Mouse (Mus musculus): ENCODE measurements around the gene A630073D07Rik. TPM values are rescaled to one million over a fixed set of nuclear protein-coding genes. Genes with fewer than 3 reads are reported as not detected.
"Not testable (repeated sequence)": the region's sequence is repeated elsewhere in the genome, so short reads cannot be mapped to it uniquely, and the experiment has no call there.

Gene A630073D07Rik
- total RNA-seq (2012; rRNA removed) = not detected in 2 replicates
- not detected in 2 replicates for total RNA-seq (2014; rRNA removed)
- polyA plus RNA-seq (2012; ENCODE audit: insufficient read length, low read depth) = not detected in 2 replicates

DNA sequence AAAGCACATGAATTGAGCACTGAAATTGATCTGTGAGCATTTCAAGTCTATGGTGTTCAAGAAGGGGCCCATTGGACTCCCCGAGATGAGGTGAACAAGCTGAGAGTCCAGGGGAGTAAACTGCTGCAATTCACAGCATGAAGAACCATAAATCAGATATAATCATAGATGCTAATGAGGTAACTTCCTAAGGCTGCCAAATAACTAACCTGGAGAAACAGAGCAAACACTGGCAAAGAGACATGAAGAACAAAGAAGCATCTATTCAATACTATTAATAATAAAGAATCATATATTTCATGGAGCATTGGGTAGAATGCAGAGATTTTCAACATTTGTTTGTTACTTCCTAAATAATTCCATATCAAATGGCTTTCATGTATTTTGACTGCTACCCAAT, at the start of gene A630073D07Rik:
TSS of gene A630073D07Rik (minus strand) at position 101 of the 400 bp plus-strand sequence.
- Histone ChIP-seq H3K9ac (ENCODE audit: insufficient read depth, low read depth) (no peak within 1 kb of the TSS), H3K9me3 (replicated peaks; ENCODE audit: low read length) (peaks cover under 1% of the 10 kb centered on the region), H3K4me2 (ENCODE audit: insufficient read depth, low read depth, poor library complexity, severe bottlenecking) (no peak within 1 kb of the TSS), H3K36me3 (replicated peaks in 1 of 2; ENCODE audit: control insufficient read depth in 1 of 2, insufficient read depth in 1 of 2, low read length in 1 of 2) (no peaks in the 10 kb centered on the region), H3K27me3 (replicated peaks) (no peaks in the 10 kb centered on the region), H3K27ac (ENCODE audit: insufficient read depth, low read depth) (no peak within 1 kb of the TSS), H3K4me3 (replicated peaks in 1 of 3; ENCODE audit: low read depth in 2 of 3, low read length in 2 of 3, poor library complexity in 1 of 3) (no peak within 1 kb of the TSS), H3K79me2 (replicated peaks; ENCODE audit: control insufficient read depth, extremely low read depth, insufficient read depth, poor library complexity, severe bottlenecking) (no peaks in the 10 kb centered on the region), H3K4me1 (ENCODE audit: control insufficient read depth in 1 of 2, insufficient read depth in 2 of 2) (no peaks in the 10 kb centered on the region)
- DNase-seq (ENCODE audit: extremely low read depth) = no peak
- TF ChIP-seq CHD2 (IDR thresholded peaks at IDR 0.05; ENCODE audit: low read length) (no peak), POLR2A (IDR thresholded peaks at IDR 0.05; ENCODE audit: low read depth, low read length) (no peak), BHLHE40 (IDR thresholded peaks at IDR 0.05; ENCODE audit: low read depth, low read length) (no peak), TCF12 (IDR thresholded peaks at IDR 0.05; ENCODE audit: low read depth, low read length) (no peak), HCFC1 (IDR thresholded peaks at IDR 0.05; ENCODE audit: low read depth, low read length) (no peak), UBTF (IDR thresholded peaks at IDR 0.05; ENCODE audit: low read depth, low read length) (no peak), MAFK (IDR thresholded peaks at IDR 0.05; ENCODE audit: insufficient replicate concordance, low read length) (no peak), MXI1 (IDR thresholded peaks at IDR 0.05; ENCODE audit: low read depth, low read length) (no peak)
- dilution Hi-C loops (cut with MboI; ENCODE audit: extremely low pct_ligation_motif_present, extremely low pct_unique_long_range_greater_than_20kb, low sequenced_read_pairs) = no loop called here
- in situ Hi-C loops (cut with MboI; ENCODE audit: low pct_ligation_motif_present, low pct_unique_long_range_greater_than_20kb, low sequenced_read_pairs) = no loop called here

DNA sequence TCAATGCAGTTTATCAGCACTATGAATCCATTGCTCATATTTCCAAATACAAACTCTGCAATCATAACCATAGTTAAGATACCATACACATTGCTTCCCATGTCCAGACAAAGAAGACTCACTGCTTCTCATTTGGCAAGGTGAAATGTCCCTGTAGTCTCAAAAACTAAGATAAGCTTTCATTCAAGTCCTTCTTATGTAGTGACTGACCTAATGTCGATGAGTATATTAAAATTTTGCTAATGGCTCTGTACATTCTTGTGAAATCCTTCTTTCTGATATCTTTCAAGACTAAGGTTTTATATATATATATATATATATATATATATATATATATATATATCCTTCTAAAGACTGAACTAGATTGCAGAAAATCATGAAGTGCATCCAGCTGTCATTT, 49.6 kb upstream of the A630073D07Rik start, which contains the start of gene Tas2r121:
TSS of gene Tas2r121 (minus strand) at position 101 of the 400 bp plus-strand sequence.
- Histone ChIP-seq H3K9ac (ENCODE audit: insufficient read depth, low read depth) (no peak within 1 kb of the TSS), H3K4me3 (replicated peaks in 1 of 3; ENCODE audit: low read depth in 2 of 3, low read length in 2 of 3, poor library complexity in 1 of 3) (no peak within 1 kb of the TSS), H3K9me3 (replicated peaks; ENCODE audit: low read length) (peaks cover 9% of the 10 kb centered on the region), H3K4me1 (ENCODE audit: control insufficient read depth in 1 of 2, insufficient read depth in 2 of 2) (no peaks in the 10 kb centered on the region), H3K79me2 (replicated peaks; ENCODE audit: control insufficient read depth, extremely low read depth, insufficient read depth, poor library complexity, severe bottlenecking) (no peaks in the 10 kb centered on the region), H3K27ac (ENCODE audit: insufficient read depth, low read depth) (no peak within 1 kb of the TSS), H3K4me2 (ENCODE audit: insufficient read depth, low read depth, poor library complexity, severe bottlenecking) (no peak within 1 kb of the TSS), H3K36me3 (replicated peaks in 1 of 2; ENCODE audit: control insufficient read depth in 1 of 2, insufficient read depth in 1 of 2, low read length in 1 of 2) (no peaks in the 10 kb centered on the region), H3K27me3 (replicated peaks) (no peaks in the 10 kb centered on the region)
- no peak for TF ChIP-seq HCFC1 (IDR thresholded peaks at IDR 0.05; ENCODE audit: low read depth, low read length)
- dilution Hi-C loops (cut with MboI; ENCODE audit: extremely low pct_ligation_motif_present, extremely low pct_unique_long_range_greater_than_20kb, low sequenced_read_pairs) (no loop called here), in situ Hi-C loops (cut with MboI; ENCODE audit: low pct_ligation_motif_present, low pct_unique_long_range_greater_than_20kb, low sequenced_read_pairs) (no loop called here)
- no peak for DNase-seq (ENCODE audit: extremely low read depth)

DNA sequence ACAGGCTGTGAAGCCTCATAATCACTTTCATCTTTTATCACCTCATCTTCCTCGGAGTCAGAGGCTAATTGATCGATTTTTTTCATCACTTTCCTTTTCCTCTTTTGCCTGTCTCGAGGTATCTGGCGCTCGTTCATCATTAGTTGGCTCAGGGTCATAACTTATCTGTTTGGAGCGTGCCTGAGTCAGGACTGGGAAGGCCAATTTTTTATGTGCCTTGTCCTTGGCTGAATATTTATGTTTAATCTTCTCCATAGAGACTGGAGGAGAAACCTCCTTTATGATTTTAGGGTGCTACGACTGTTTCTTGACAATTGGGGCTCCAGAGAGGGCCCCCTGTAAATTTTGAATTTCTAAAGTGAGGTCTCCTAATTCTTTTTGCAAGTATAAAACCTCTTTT, 40.3 kb upstream of the A630073D07Rik start:
- H3K27me3 ChIP-seq (replicated peaks); H3K79me2 ChIP-seq (replicated peaks; ENCODE audit: control insufficient read depth, extremely low read depth, insufficient read depth, poor library complexity, severe bottlenecking); H3K4me3 ChIP-seq (replicated peaks in 1 of 3; ENCODE audit: low read depth in 2 of 3, low read length in 2 of 3, poor library complexity in 1 of 3); H3K9me3 ChIP-seq (replicated peaks; ENCODE audit: low read length); dilution Hi-C loops (cut with MboI; ENCODE audit: extremely low pct_ligation_motif_present, extremely low pct_unique_long_range_greater_than_20kb, low sequenced_read_pairs); H3K9ac ChIP-seq (ENCODE audit: insufficient read depth, low read depth); H3K27ac ChIP-seq (ENCODE audit: insufficient read depth, low read depth); DNase-seq (ENCODE audit: extremely low read depth); H3K36me3 ChIP-seq (replicated peaks in 1 of 2; ENCODE audit: control insufficient read depth in 1 of 2, insufficient read depth in 1 of 2, low read length in 1 of 2); H3K4me1 ChIP-seq (ENCODE audit: control insufficient read depth in 1 of 2, insufficient read depth in 2 of 2); in situ Hi-C loops (cut with MboI; ENCODE audit: low pct_ligation_motif_present, low pct_unique_long_range_greater_than_20kb, low sequenced_read_pairs); H3K4me2 ChIP-seq (ENCODE audit: insufficient read depth, low read depth, poor library complexity, severe bottlenecking): not testable (repeated sequence)
